Mouse (Mus musculus) brain, embryonic 14.5 days (tissue): ENCODE measurements around the gene Nupr1.

Source experiments
- CTCF ChIP-seq: fragments of 200-500 bp; IDR thresholded peaks from 2 replicates; pipeline ENCODE4 v1.5.1; 2012; ENCODE audit warnings: inconsistent platforms, mild to moderate bottlenecking, moderate library complexity, borderline replicate concordance; ENCODE audit not compliant: insufficient read depth, insufficient read length; ENCODE audit errors: extremely low read depth
- POLR2A ChIP-seq: fragments of 200-500 bp; IDR thresholded peaks from 2 replicates; pipeline ENCODE4 v1.6.1; 2012; ENCODE audit warnings: mild to moderate bottlenecking, inconsistent platforms, borderline replicate concordance; ENCODE audit not compliant: poor library complexity, insufficient read depth, insufficient read length, severe bottlenecking; ENCODE audit errors: extremely low read depth

DNA sequence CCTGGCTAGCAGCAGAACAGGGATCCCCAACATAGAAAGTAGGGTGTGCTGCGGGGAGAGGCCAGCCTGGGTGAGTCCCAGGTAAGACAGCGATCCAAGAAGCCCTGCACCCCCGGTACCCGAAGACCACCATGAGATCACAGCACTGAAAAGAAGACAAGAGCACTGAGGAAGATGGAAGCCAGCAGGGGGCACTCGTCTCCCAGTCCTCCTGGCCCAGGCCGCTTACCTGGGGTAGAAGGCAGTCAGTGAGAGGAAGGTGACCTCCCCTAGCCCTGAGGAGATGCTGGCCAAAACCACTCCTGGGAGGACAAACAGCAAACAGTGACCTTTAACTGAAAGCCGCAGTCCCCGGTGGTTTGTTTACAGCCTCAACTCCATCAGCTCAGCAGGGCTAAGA lies 51.5 kb downstream of the Nupr1 start:
- TF ChIP-seq CTCF (peak; percentile 61), POLR2A (no peak)
